Mouse (Mus musculus) C2C12 (cell line): ENCODE data around the gene Psmg3. TPM values are rescaled to one million over a fixed set of nuclear protein-coding genes. Genes with fewer than 3 reads are reported as not detected.
A peak's percentile ranks its signal among the peaks of the same experiment; 100 is the strongest.

Experiments used
- H3K27me3 ChIP-seq: one replicate; pipeline ENCODE4 v1.6.1; 2011; ENCODE audit not compliant: control insufficient read depth, insufficient read depth, insufficient read length
- H3K36me3 ChIP-seq: one replicate; pipeline ENCODE4 v1.6.1; 2011; ENCODE audit not compliant: control insufficient read depth, insufficient read depth
- H3K4me3 ChIP-seq: one replicate; pipeline ENCODE4 v1.5.1; 2011; ENCODE audit warnings: mild to moderate bottlenecking, control low read depth; ENCODE audit not compliant: poor library complexity, insufficient read depth, severe bottlenecking
- H3K79me2 ChIP-seq: one replicate; pipeline ENCODE4 v1.6.1; 2011; ENCODE audit not compliant: control insufficient read depth, insufficient read depth
- H3K79me3 ChIP-seq: one replicate; pipeline ENCODE4 v1.6.1; 2011; ENCODE audit warnings: low read depth, control low read depth
- H3ac ChIP-seq: one replicate; pipeline ENCODE3; 2011; ENCODE audit warnings: low read depth; ENCODE audit not compliant: control insufficient read depth, insufficient read length
- CEBPB ChIP-seq: IDR thresholded peaks from one replicate; pipeline ENCODE4 v1.6.1; 2011; ENCODE audit warnings: low read depth, mild to moderate bottlenecking, control low read depth, moderate library complexity
- CTCF ChIP-seq: IDR thresholded peaks from one replicate; pipeline ENCODE4 v1.5.1; 2011; ENCODE audit not compliant: control insufficient read depth, insufficient read depth, insufficient read length
- FOSL1 ChIP-seq: IDR thresholded peaks from one replicate; pipeline ENCODE4 v1.8.0; 2011; ENCODE audit warnings: mild to moderate bottlenecking, low read length; ENCODE audit not compliant: poor library complexity, insufficient read depth, severe bottlenecking
- MAX ChIP-seq: IDR thresholded peaks from one replicate; pipeline ENCODE4 v1.6.1; 2011; ENCODE audit warnings: mild to moderate bottlenecking, control low read depth
- MYOD1 ChIP-seq: IDR thresholded peaks from one replicate; pipeline ENCODE4 v1.6.1; 2011; ENCODE audit warnings: low read depth; ENCODE audit not compliant: control insufficient read depth, insufficient read length
- MYOG ChIP-seq: IDR thresholded peaks from one replicate; pipeline ENCODE4 v1.6.1; 2011; ENCODE audit not compliant: control insufficient read depth, insufficient read length; ENCODE audit errors: extremely low read depth
- USF1 ChIP-seq: IDR thresholded peaks from one replicate; pipeline ENCODE4 v1.6.1; 2011; ENCODE audit warnings: low read depth, mild to moderate bottlenecking, control low read depth, moderate library complexity
- polyA plus RNA-seq: library from polyadenylated mRNA; unstranded; fragments of >200 nt; fragmentation: generic; extraction: Trizol; gene quantifications from one replicate; pipeline ENCODE4 v1.2.1, GENCODE M21; 2012; ENCODE audit warnings: missing spikeins

Gene Psmg3
- polyA plus RNA-seq, 1 experiment, result 68.8 TPM

- no peak within 1 kb of the TSS for H3K4me3 ChIP-seq
- H3K27me3 ChIP-seq, result no peaks in the 10 kb centered on the region
- no peaks in the 10 kb centered on the region for H3K79me3 ChIP-seq
- peaks cover 22% of the 10 kb centered on the region for H3K36me3 ChIP-seq
- no peaks in the 10 kb centered on the region for H3K79me2 ChIP-seq
- no peak within 1 kb of the TSS for H3ac ChIP-seq
- TF ChIP-seq FOSL1 (no peak), USF1 (no peak)
Measured at GRCm38 (mm10) chr5:139819538-139820181, 7.0 kb downstream of the Psmg3 start, which contains the start of gene Tmem184a. Gene Tmem184a, minus strand, starts transcription at chr5:139819917.

- Histone ChIP-seq H3K27me3 (peaks cover 6% of the 10 kb centered on the region), H3K4me3 (no peak overlapping the region), H3K79me2 (no peaks in the 10 kb centered on the region), H3K79me3 (no peaks in the 10 kb centered on the region), H3ac (no peak overlapping the region), H3K36me3 (peaks cover 13% of the 10 kb centered on the region)
- no peak for TF ChIP-seq USF1
- TF ChIP-seq MAX, result no peak
- TF ChIP-seq CTCF, result no peak
- TF ChIP-seq FOSL1, result no peak
- no peak for TF ChIP-seq MYOG
- TF ChIP-seq MYOD1, result no peak
- no peak for TF ChIP-seq CEBPB
Measured at GRCm38 (mm10) chr5:139818801-139819200, 7.9 kb downstream of the Psmg3 start.

GRCm38 (mm10) chr5:139818056-139818455, 8.6 kb downstream of the Psmg3 start:
- no peaks in the 10 kb centered on the region for H3K79me3 ChIP-seq
- H3K79me2 ChIP-seq, result no peaks in the 10 kb centered on the region
- H3ac ChIP-seq, result no peak overlapping the region
- peaks cover 9% of the 10 kb centered on the region for H3K27me3 ChIP-seq
- peaks cover 10% of the 10 kb centered on the region for H3K36me3 ChIP-seq
- TF ChIP-seq CTCF, result no peak
- no peak for TF ChIP-seq FOSL1
- no peak overlapping the region for H3K4me3 ChIP-seq

GRCm38 (mm10) chr5:139817292-139817691, 9.4 kb downstream of the Psmg3 start:
- Histone ChIP-seq H3K79me3 (no peaks in the 10 kb centered on the region), H3K36me3 (peaks cover 2% of the 10 kb centered on the region), H3K27me3 (peaks cover 13% of the 10 kb centered on the region), H3K79me2 (no peaks in the 10 kb centered on the region), H3ac (no peak overlapping the region), H3K4me3 (no peak overlapping the region)
- no peak for TF ChIP-seq MAX
- no peak for TF ChIP-seq MYOG
- TF ChIP-seq MYOD1, result no peak
- TF ChIP-seq USF1, result no peak
- TF ChIP-seq FOSL1, result no peak
- no peak for TF ChIP-seq CEBPB
- TF ChIP-seq CTCF, result peak; percentile 45

GRCm38 (mm10) chr5:139816445-139816844, 10.2 kb downstream of the Psmg3 start:
- Histone ChIP-seq H3K36me3 (no peaks in the 10 kb centered on the region), H3K79me2 (no peaks in the 10 kb centered on the region), H3ac (no peak overlapping the region), H3K79me3 (no peaks in the 10 kb centered on the region), H3K27me3 (peaks cover 16% of the 10 kb centered on the region), H3K4me3 (no peak overlapping the region)
- no peak for TF ChIP-seq USF1
- no peak for TF ChIP-seq FOSL1
- no peak for TF ChIP-seq CTCF
- no peak for TF ChIP-seq MYOD1
- TF ChIP-seq MAX, result no peak
- TF ChIP-seq MYOG, result no peak
- TF ChIP-seq CEBPB, result no peak

GRCm38 (mm10) chr5:139815964-139816363, 10.7 kb downstream of the Psmg3 start:
- Histone ChIP-seq H3K4me3 (no peak overlapping the region), H3K79me2 (no peaks in the 10 kb centered on the region), H3K79me3 (no peaks in the 10 kb centered on the region), H3ac (no peak overlapping the region), H3K36me3 (no peaks in the 10 kb centered on the region), H3K27me3 (peaks cover 16% of the 10 kb centered on the region)
- TF ChIP-seq FOSL1 (no peak), MAX (no peak), USF1 (no peak), CTCF (no peak)
